ENCODE assay signal across 16 mouse cellular contexts in genomic region chr15:42277247-42277646, GRCm38 (mm10).
"Had no signal": no experiment of that assay in that cellular context is flagged by ENCODE, and none has a peak within 500 bp of the region (broad histone marks: within the 10 kb centered on the region; RNA-seq: fewer than 3 reads in every experiment).

No protein-coding gene starts in this region.

- H3K36me3 ChIP-seq: neural tube, embryonic 13.5 days; neural tube, embryonic 15.5 days; stomach, embryonic 15.5 days had no signal

- H3K9me3 ChIP-seq: neural tube, embryonic 13.5 days; neural tube, embryonic 15.5 days; stomach, embryonic 15.5 days had no signal

- H3K4me1 ChIP-seq: neural tube, embryonic 13.5 days; neural tube, embryonic 15.5 days; stomach, embryonic 15.5 days had no signal

- DNase-seq: retina, postnatal 1 day; right cerebral cortex, adult 18-20 months; right cerebral cortex, postnatal 14 days; right cerebral cortex, postnatal 25 days; right cerebral cortex, postnatal 4 days; spleen, adult 18-20 months; thymus, adult 18-20 months; thymus, adult 2 months; thymus, postnatal 14 days; thymus, postnatal 25 days; thymus, postnatal 36 days; thymus, postnatal 4 days had no signal

- H3K27ac ChIP-seq: neural tube, embryonic 13.5 days; neural tube, embryonic 15.5 days; stomach, embryonic 15.5 days; stomach, postnatal 0 days had no signal

- H3K4me3 ChIP-seq: neural tube, embryonic 13.5 days; neural tube, embryonic 15.5 days; stomach, embryonic 15.5 days had no signal

- H3K27me3 ChIP-seq: neural tube, embryonic 13.5 days; neural tube, embryonic 15.5 days; stomach, embryonic 15.5 days had no signal

- H3K9ac ChIP-seq: neural tube, embryonic 13.5 days; neural tube, embryonic 15.5 days; stomach, embryonic 15.5 days had no signal
